Mouse (Mus musculus) E14TG2a.4 (cell line): ENCODE measurements at regions not wholly inside any gene's neighbourhood (a gene's known extent, or its start where the extent isn't known, plus 50 kb on each side); places are given as distances from the start of the nearest gene placed in this dataset.

Experiments used
- H3K27me3 ChIP-seq: 2 replicates; pipeline ENCODE4 v1.6.1; 2014; ENCODE audit warnings: low read length, control low read depth; ENCODE audit not compliant: insufficient read depth
- H3K36me3 ChIP-seq: 2 replicates; pipeline ENCODE4 v1.6.1; 2014; ENCODE audit warnings: low read length, control low read depth; ENCODE audit not compliant: insufficient read depth
- H3K4me1 ChIP-seq: replicated peaks from 2 replicates; pipeline ENCODE4 v1.6.1; 2014; ENCODE audit warnings: low read depth, low read length, control low read depth
- H3K4me3 ChIP-seq: replicated peaks from 2 replicates; pipeline ENCODE4 v1.5.1; 2014; ENCODE audit warnings: mild to moderate bottlenecking, low read length
- H3K9me3 ChIP-seq: 2 replicates; pipeline ENCODE4 v1.6.1; 2014; ENCODE audit warnings: low read length, control low read depth
- CTCF ChIP-seq: conservative IDR thresholded peaks from 2 replicates; pipeline ENCODE4 v1.5.1; 2014; ENCODE audit warnings: low read length
- NANOG ChIP-seq: IDR thresholded peaks from 2 replicates; pipeline ENCODE4 v1.6.1; 2014; ENCODE audit warnings: borderline replicate concordance, low read length, mixed read lengths
- POU5F1 ChIP-seq: IDR thresholded peaks from 2 replicates; pipeline ENCODE4 v1.6.1; 2014; ENCODE audit warnings: low read length, borderline replicate concordance

DNA sequence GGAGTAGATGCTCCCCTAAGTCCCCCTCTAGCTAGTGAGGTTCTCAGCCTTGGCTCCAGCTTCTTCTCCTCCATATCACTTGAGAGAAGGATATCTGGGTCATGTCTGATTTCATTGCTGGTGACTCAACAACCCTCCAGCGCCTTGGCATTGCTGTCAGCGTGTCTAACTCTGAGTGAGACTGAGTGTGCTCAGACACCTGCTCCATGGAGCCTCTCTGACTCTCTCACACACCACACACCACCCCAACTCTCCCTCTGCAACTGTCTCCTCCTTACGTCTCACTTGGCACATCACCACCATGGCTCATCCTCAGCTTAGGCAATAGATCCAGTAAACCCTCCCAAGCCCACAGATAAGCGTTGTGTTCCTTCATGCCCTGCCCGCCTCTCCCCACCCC is 260.0 kb downstream of the Rps15a start:
- no peak for TF ChIP-seq NANOG
- TF ChIP-seq POU5F1, result no peak
- TF ChIP-seq CTCF, result no peak
- no peaks in the 10 kb centered on the region for H3K36me3 ChIP-seq
- no peaks in the 10 kb centered on the region for H3K4me1 ChIP-seq
- peaks cover 8% of the 10 kb centered on the region for H3K9me3 ChIP-seq
- H3K27me3 ChIP-seq, result no peaks in the 10 kb centered on the region
- H3K4me3 ChIP-seq, result no peak overlapping the region

DNA sequence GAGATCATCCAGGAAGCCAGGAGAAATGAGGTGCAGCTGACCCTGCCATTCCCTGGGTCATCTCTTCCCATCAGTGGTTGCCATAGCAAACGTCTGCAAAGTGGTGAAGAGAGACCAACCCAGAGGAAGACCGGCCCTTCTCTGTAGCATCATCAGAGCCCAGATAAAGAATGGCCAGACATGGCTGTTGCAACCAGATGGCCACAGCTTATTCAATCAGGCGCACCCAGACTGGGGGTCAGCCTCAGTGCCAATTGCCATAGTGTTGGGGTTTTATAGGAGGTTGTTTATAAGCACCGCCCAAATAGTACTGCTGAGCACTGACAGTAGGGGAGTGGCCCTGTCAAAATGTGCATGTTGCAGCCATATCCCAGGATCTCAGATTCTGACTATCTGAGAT is 262.3 kb downstream of the Rps15a start:
- H3K36me3 ChIP-seq, result no peaks in the 10 kb centered on the region
- H3K4me1 ChIP-seq, result no peaks in the 10 kb centered on the region
- peaks cover 8% of the 10 kb centered on the region for H3K9me3 ChIP-seq
- no peak overlapping the region for H3K4me3 ChIP-seq
- no peak for TF ChIP-seq CTCF
- TF ChIP-seq POU5F1, result no peak
- TF ChIP-seq NANOG, result no peak
- no peaks in the 10 kb centered on the region; the same call in 1 of the 2 replicates for H3K27me3 ChIP-seq

DNA sequence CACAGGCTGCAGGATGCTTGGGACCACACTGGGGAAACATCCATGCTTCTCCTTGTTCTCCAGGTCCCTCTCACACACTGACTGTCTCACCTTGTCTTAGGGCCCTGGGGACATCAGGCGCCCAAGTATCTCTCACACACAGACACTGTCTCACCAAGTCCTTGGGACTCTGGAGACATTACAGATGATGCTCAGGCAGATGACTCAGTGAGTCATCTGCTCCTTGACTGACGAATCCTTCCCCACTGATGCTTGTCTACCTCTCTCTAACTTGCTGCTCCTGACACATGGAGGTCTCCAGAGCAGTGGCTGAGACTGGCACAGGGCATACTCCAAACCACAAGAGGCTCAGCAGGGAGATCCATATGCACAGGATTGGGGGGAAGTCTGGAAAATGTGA is 263.1 kb downstream of the Rps15a start:
- H3K9me3 ChIP-seq, result peaks cover 8% of the 10 kb centered on the region
- H3K27me3 ChIP-seq, result no peaks in the 10 kb centered on the region; the same call in 1 of the 2 replicates
- no peaks in the 10 kb centered on the region for H3K36me3 ChIP-seq
- no peaks in the 10 kb centered on the region for H3K4me1 ChIP-seq
- TF ChIP-seq POU5F1 (no peak), CTCF (no peak), NANOG (no peak)
- H3K4me3 ChIP-seq, result no peak overlapping the region

DNA sequence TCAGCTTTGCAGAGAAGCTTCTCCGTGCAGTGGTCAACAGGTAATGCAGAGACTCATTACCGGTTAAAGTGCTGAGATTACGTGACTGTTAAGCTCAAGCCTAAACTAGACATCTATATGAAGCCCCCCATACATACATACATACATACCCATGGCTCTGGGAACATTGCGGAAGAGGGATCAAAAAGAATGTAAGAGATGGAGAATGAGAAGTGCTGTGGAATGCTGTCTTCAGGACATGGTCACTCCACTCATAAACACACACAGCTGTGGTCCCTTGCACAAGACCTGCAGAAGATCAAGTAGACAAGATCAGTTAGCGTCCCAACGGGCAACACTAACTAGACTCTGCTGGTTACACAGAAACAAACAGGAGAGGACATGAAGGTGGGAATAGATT is 265.2 kb downstream of the Rps15a start:
- no peaks in the 10 kb centered on the region for H3K4me1 ChIP-seq
- no peaks in the 10 kb centered on the region; the same call in 1 of the 2 replicates for H3K27me3 ChIP-seq
- no peak overlapping the region for H3K4me3 ChIP-seq
- TF ChIP-seq POU5F1 (no peak), CTCF (no peak), NANOG (no peak)
- H3K9me3 ChIP-seq, result peaks cover 8% of the 10 kb centered on the region
- H3K36me3 ChIP-seq, result no peaks in the 10 kb centered on the region

DNA sequence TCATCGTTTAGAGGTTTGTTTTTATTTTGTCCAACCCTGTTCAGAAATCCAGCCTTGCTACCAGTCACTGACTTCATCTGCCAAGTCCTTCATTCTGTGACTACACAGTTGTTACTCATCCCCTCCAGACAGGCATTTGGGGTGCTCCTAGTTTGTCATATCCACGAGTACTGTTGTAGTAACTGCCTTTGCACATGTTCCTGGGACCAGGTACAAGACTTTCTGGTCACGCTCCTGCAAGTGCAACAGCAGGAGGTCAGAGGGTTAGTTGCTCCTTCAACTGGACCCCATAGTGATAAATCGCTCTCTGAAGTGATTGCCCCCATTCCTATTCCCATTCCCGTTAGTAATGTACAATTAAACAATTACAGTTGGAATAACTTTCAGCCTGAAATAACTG is 269.9 kb downstream of the Rps15a start:
- Histone ChIP-seq H3K36me3 (no peaks in the 10 kb centered on the region), H3K27me3 (no peaks in the 10 kb centered on the region; the same call in 1 of the 2 replicates)
- no peak for TF ChIP-seq POU5F1
- no peak for TF ChIP-seq NANOG
- no peak for TF ChIP-seq CTCF

DNA sequence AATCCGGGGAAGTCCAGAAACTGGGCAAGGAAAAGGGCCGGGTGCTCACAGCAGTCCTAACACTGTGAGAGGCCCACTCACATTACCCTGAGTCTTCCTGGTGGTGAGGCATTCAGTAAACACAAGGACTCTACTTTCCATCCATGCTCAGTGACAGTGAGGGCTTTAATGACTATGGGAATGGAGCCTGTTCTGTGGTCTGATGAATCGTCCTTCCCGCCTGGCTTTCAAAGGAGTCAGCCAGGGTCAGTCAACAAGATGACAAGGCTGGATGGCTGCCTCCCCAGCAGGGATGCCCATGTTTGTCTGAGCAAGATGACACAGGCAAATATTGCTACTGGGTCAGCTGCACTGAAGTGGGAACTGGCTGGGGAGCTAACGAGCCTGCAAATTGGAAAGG is 273.2 kb downstream of the Rps15a start:
- TF ChIP-seq CTCF (no peak), NANOG (no peak), POU5F1 (no peak)
- H3K27me3 ChIP-seq, result no peaks in the 10 kb centered on the region

More for the DNA sequence above, 269.9 kb downstream of the Rps15a start:
- H3K4me3 ChIP-seq, result no peak overlapping the region
- peaks cover 6% of the 10 kb centered on the region; the same call in 1 of the 2 replicates for H3K4me1 ChIP-seq
- H3K9me3 ChIP-seq, result no peaks in the 10 kb centered on the region

DNA sequence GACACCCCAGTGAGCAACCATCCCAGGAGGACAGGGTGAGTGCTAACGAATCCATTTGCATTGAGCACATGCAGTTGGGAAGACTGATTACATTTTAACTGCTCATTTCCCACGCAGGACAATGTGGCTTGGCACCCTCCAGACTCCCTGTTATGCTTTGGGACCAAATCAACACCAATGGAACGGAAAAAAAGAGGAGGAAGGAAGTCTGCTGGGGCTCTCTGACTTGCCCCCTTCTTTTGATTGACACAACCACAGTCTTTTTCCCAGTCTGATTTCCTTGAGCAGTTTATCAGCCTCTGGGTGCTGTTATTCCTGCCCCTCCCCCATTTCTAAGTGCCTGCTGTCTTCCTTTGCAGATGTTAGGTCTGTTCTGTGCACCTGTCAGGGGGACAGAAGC is 321.0 kb downstream of the Rps15a start:
- no peaks in the 10 kb centered on the region for H3K27me3 ChIP-seq

More for the DNA sequence above, 273.2 kb downstream of the Rps15a start:
- no peak overlapping the region for H3K4me3 ChIP-seq
- H3K36me3 ChIP-seq, result no peaks in the 10 kb centered on the region
- peaks cover 6% of the 10 kb centered on the region; the same call in 1 of the 2 replicates for H3K4me1 ChIP-seq
- no peaks in the 10 kb centered on the region for H3K9me3 ChIP-seq

DNA sequence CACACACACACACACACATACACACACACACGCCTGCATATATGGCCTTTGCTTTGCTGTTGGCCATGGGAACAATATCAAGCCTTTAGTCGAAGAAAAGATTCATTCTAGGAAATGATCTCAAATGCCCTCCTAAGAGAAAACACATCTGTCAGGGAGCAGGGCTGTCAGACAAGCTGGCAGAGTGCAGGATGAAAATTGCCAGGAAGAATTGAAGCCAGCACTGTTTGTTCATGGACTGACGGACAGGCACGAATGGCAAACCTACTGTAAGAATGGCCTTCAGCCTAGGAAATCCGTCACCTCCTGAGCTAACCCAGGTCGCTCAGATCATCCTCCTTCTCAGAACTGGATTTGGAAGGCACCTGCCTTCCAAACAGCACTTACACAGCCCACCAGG is 322.0 kb downstream of the Rps15a start:
- peaks cover 24% of the 10 kb centered on the region for H3K9me3 ChIP-seq
- TF ChIP-seq NANOG, result no peak
- TF ChIP-seq POU5F1, result no peak
- no peak for TF ChIP-seq CTCF
- no peak overlapping the region for H3K4me3 ChIP-seq
- no peaks in the 10 kb centered on the region for H3K36me3 ChIP-seq
- no peaks in the 10 kb centered on the region for H3K27me3 ChIP-seq
- H3K4me1 ChIP-seq, result no peaks in the 10 kb centered on the region; the same call in 1 of the 2 replicates

More for the DNA sequence above, 321.0 kb downstream of the Rps15a start:
- H3K36me3 ChIP-seq, result no peaks in the 10 kb centered on the region
- no peak overlapping the region for H3K4me3 ChIP-seq
- H3K4me1 ChIP-seq, result no peaks in the 10 kb centered on the region; the same call in 1 of the 2 replicates
- TF ChIP-seq NANOG (no peak), POU5F1 (no peak), CTCF (no peak)
- H3K9me3 ChIP-seq, result peaks cover 15% of the 10 kb centered on the region

DNA sequence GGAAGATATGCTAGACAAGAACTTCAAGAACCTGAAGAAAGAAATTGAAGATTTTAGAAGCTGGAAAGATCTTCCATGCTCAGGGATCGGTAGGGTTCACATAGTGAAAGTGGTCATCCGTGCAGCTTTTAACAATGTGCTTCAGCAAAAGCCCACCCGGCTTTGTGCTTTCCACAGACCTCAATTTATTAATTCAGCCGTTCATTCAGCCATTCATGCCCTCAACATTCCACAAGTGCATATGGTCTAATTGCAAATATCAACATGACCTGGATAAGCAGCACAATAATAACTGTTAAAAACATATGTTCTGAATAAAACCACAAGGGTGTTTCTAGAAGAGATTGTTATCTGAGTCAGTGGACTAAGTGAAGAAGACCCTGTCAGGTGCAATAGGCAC is 323.5 kb downstream of the Rps15a start:
- no peak overlapping the region for H3K4me3 ChIP-seq
- no peak for TF ChIP-seq NANOG
- no peak for TF ChIP-seq CTCF
- TF ChIP-seq POU5F1, result no peak
- no peaks in the 10 kb centered on the region for H3K27me3 ChIP-seq
- no peaks in the 10 kb centered on the region for H3K36me3 ChIP-seq
- H3K4me1 ChIP-seq, result no peaks in the 10 kb centered on the region; the same call in 1 of the 2 replicates
- peaks cover 35% of the 10 kb centered on the region for H3K9me3 ChIP-seq
